Mouse (Mus musculus) bone marrow, adult 2 months (tissue): ENCODE measurements around the gene Lrig2. TPM values are rescaled to one million over a fixed set of nuclear protein-coding genes. Genes with fewer than 3 reads are reported as not detected.

Experiments
- H3K27ac ChIP-seq: fragments of 200-500 bp; 2 replicates; pipeline ENCODE4 v1.5.1; 2012; ENCODE audit warnings: low read depth, mild to moderate bottlenecking, control low read depth, inconsistent platforms, low read length; ENCODE audit not compliant: control insufficient read depth, poor library complexity, insufficient read depth
- H3K4me1 ChIP-seq: fragments of 200-500 bp; 2 replicates; pipeline ENCODE4 v1.6.1; 2011; ENCODE audit warnings: low read length; ENCODE audit not compliant: control insufficient read depth, insufficient read depth
- H3K4me3 ChIP-seq: fragments of 200-500 bp; replicated peaks from 2 replicates; pipeline ENCODE3; 2011; ENCODE audit warnings: mild to moderate bottlenecking, low read depth, low read length, control low read depth; ENCODE audit not compliant: control insufficient read depth
- CTCF ChIP-seq: fragments of 200-500 bp; IDR thresholded peaks from 2 replicates; pipeline ENCODE4 v1.5.1; 2011; ENCODE audit warnings: low read length, control low read depth; ENCODE audit not compliant: control insufficient read depth, insufficient read depth
- POLR2A ChIP-seq: fragments of 200-500 bp; IDR thresholded peaks from 2 replicates; pipeline ENCODE4 v1.6.1; 2011; ENCODE audit warnings: low read depth, mild to moderate bottlenecking, control low read depth, low read length, borderline replicate concordance; ENCODE audit not compliant: control insufficient read depth
- WGBS: fragments of 180-500 bp; shearing (Covaris S2); methylation state at CpG from one replicate; pipeline ENCODE4 v1.1.7; 2018; 5-methylcytosine and 5-hydroxymethylcytosine counted together
- polyA plus RNA-seq: library from polyadenylated mRNA; stranded (reverse); fragments of >200 nt; gene quantifications from 2 replicates; pipeline ENCODE4 v1.2.4, GENCODE M21; 2011; ENCODE audit warnings: low replicate concordance; ENCODE audit not compliant: missing spikeins, insufficient read depth, insufficient read length

The Lrig2 gene
- polyA plus RNA-seq, 1 experiment = 6.0 TPM

- Histone ChIP-seq H3K4me3 (no peak overlapping the region), H3K27ac (no peak overlapping the region), H3K4me1 (no peaks in the 10 kb centered on the region)
- TF ChIP-seq POLR2A (no peak), CTCF (no peak)
- WGBS = 82% methylated on average over 11 of the region's 11 CpGs
These were observed 115.5 kb downstream of the Lrig2 start for GRCm38 (mm10) chr3:104396067-104396735.

DNA sequence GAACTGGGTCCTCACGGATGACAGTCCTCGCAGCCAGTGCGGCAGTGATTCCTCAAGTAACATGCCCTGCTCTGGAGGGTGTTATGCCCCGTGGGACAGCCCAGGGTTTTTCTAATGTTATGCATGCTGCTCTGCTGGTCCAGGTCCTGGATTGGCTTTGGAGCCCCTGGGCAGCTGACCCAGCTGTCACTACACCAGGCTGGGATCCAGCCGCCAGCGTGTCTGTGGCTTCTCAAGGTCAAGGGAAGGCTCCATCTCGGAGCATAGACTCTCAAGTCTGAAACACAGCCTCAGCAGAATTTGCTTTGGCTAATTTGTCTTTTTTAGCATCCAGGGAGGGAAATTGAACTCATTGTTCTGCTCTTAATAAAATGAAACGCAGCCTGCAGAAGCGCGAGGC lies 121.6 kb downstream of the Lrig2 start:
- no peaks in the 10 kb centered on the region for H3K4me1 ChIP-seq
- no peak overlapping the region for H3K27ac ChIP-seq
- TF ChIP-seq CTCF (no peak), POLR2A (no peak)
- WGBS = 82% methylated on average over 10 of the region's 10 CpGs
- no peak overlapping the region for H3K4me3 ChIP-seq

DNA sequence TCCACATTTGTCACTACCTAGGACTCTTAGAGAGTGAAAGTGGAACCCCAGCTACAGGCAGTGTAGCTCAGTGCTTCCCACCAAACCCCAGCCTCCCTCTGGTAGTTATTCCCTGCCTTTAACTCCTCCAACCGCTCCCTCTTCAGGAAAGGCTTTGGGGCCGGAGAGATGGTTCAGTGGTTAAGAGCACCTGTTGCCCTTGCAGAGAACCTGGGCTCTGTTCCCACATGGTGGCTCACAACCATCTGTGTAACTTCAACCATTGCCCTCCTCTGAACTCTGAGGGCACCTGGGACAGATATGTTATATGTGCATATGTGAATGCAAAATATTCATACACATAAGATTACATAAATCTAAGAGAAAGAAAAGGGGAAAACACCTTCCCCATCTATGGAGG lies 122.3 kb downstream of the Lrig2 start:
- Histone ChIP-seq H3K4me3 (no peak overlapping the region), H3K4me1 (no peaks in the 10 kb centered on the region), H3K27ac (no peak overlapping the region)
- TF ChIP-seq POLR2A (no peak), CTCF (no peak)
- 78% methylated on average over 2 of the region's 2 CpGs for WGBS

GRCm38 (mm10) chr3:104385587-104385986 lies 126.1 kb downstream of the Lrig2 start:
- H3K4me3 ChIP-seq = no peak overlapping the region
- TF ChIP-seq CTCF (no peak), POLR2A (no peak)
- 70% methylated on average over 8 of the region's 8 CpGs for WGBS
- H3K4me1 ChIP-seq = no peaks in the 10 kb centered on the region; the same call in 1 of the 2 replicates
- no peak overlapping the region for H3K27ac ChIP-seq

DNA sequence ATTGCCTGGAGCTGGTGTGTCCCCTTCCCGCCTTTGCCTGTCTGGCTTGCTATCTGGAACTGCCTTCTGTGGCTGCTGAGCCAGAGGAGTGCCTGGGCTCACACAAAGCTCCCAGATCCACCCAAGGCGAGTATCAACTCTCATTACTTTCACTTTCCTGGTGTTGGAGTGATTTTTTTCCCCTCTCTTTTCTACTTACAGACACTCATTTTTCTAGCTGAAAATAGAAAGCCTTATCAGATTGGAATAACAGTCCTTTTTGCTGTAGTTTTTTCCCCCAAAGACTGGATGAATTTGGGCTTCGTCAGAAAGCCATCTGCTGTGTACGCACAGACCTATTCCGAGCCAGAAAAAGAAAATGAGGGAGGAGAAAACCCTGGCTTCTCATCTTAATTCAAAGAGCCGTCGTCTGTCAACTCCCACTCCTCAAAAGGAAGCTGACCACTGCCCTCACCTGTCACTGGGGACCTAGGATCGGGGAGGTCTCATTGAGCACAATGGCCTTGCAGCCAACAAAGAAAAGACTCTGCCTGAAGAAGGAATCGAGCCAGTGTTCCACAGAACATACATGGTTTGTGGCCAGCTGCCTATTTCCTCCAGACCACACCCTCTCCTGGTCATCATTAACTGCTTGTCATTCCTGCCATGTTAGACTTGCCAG lies 127.9 kb downstream of the Lrig2 start:
- WGBS = 68% methylated on average over 9 of the region's 9 CpGs
- no peak overlapping the region for H3K4me3 ChIP-seq
- TF ChIP-seq POLR2A = no peak
- TF ChIP-seq CTCF = no peak
- no peaks in the 10 kb centered on the region; the same call in 1 of the 2 replicates for H3K4me1 ChIP-seq
- no peak overlapping the region for H3K27ac ChIP-seq

GRCm38 (mm10) chr3:104378228-104378627 lies 133.5 kb downstream of the Lrig2 start:
- 83% methylated on average over 3 of the region's 3 CpGs for WGBS
- no peaks in the 10 kb centered on the region; the same call in 1 of the 2 replicates for H3K4me1 ChIP-seq
- no peak overlapping the region for H3K4me3 ChIP-seq
- no peak overlapping the region for H3K27ac ChIP-seq
- no peak for TF ChIP-seq CTCF
- no peak for TF ChIP-seq POLR2A

DNA sequence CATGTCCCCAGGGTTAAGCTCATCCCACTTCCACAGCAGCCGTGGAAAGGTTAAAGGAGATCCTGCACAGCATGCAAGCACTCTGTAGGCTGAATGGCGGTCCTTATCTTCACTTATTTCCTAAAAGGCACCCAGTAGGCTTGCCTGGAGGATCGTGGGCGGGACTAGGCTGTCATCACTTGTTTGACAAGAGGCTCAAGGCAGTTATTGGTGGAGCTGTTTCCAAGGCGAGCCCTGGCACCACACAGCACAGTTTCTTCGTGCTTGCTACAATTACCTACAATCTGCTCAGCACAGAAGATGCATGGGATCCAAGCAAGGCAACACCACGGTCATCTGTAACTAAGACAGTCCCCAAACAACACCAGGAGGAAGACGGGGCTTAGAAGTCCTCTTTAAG lies 137.8 kb downstream of the Lrig2 start:
- H3K27ac ChIP-seq = no peak overlapping the region
- H3K4me1 ChIP-seq = no peaks in the 10 kb centered on the region
- TF ChIP-seq POLR2A (no peak), CTCF (no peak)
- no peak overlapping the region for H3K4me3 ChIP-seq
- 76% methylated on average over 8 of the region's 8 CpGs for WGBS

GRCm38 (mm10) chr3:104372374-104372773 lies 139.3 kb downstream of the Lrig2 start:
- no peak overlapping the region for H3K27ac ChIP-seq
- 75% methylated on average over 2 of the region's 2 CpGs for WGBS
- no peak overlapping the region for H3K4me3 ChIP-seq
- H3K4me1 ChIP-seq = no peaks in the 10 kb centered on the region
- TF ChIP-seq CTCF = no peak
- no peak for TF ChIP-seq POLR2A
